Mouse (Mus musculus) kidney, postnatal 36 days (tissue): ENCODE measurements around the gene Carmil1.

Experiments
- DNase-seq, 2 experiments: peaks; one replicate each; pipeline ENCODE4 v3.0.0; 2021 to 2022; ENCODE audit warnings: mixed read lengths in 2 of 2

The Carmil1 gene

GRCm38 (mm10) chr13:24036150-24036549 lies 244.4 kb downstream of the Carmil1 start:
- no peak for DNase-seq

GRCm38 (mm10) chr13:24027191-24028170 lies 253.1 kb downstream of the Carmil1 start:
- DNase-seq = no peak

GRCm38 (mm10) chr13:24018515-24018914 lies 262.1 kb downstream of the Carmil1 start:
- DNase-seq = no peak

DNA sequence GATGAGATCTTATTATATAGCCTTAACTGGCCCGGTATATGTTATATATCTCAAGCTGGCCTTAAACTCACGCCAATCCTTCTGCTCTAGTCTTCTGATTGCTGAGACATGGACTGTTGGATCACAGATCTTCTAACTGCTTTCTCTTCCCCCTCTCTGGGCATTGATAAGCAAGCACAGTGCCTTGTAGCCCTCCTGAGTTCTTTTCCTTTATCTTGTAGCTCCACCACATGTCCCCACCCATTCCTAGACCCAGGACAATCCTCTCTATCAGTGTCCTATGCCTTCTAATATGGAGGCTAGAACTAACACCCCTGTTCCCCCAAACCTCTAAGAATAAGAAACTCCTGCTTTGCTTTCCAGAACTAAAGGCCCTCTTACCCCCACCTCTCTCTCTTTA lies 275.1 kb downstream of the Carmil1 start:
- no peak for DNase-seq

GRCm38 (mm10) chr13:24001797-24002196 lies 278.8 kb downstream of the Carmil1 start:
- no peak for DNase-seq

DNA sequence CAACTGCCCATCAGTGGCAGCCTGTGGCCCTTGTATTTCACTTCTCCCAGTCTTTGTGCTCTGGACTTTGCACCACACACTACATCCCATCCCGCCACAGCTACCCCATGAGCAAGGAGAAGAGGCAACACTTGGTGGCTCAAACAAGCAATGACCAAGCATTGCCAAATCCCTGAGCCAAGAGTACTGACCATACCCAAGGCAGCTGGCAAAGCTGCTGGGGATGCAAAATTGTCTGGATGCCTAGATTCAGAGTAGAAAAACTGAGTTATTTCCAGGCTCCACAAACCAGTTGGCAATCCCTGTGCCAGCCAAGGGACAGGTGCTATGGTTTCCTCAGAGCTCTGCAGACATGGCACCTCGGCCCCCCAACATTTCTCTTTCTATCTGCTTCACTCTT lies 279.5 kb downstream of the Carmil1 start:
- DNase-seq = no peak

DNA sequence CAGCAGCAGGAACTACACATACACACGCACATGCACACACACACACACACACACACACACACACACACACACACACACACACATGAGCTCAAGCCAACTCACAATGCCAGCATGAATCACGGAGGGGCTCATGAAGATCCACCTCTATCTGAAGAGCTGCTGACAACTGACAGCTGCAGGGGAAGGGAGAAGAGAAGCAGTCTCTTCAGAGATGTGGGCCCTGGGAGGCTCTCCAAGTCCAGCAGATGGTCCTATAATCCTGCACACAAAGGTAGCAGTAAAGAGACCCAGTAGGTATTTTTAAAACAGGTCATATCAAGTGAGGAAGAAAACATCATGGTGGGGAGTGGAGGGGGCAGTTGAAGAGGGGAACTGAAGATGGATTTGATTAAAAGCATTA lies 281.8 kb downstream of the Carmil1 start:
- DNase-seq = no peak

DNA sequence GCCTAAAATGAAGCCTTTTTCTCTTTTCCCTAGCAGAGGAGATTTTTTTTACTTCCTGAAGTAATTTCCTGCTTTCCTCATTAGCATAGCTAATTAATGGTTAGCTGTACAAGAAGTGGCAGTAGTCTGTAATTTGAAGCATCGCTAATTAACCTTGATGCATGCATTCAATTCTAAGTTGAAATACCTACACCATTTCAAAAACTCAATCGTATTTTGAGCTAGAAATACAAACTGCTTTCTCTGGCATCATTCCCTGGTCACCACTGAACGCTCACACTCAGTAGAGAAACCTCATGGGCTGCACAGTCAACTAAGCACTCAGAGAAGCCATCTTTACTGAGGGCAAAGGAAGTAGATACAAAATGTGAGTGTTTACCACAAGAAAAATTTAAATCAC lies 285.8 kb downstream of the Carmil1 start:
- DNase-seq = no peak

DNA sequence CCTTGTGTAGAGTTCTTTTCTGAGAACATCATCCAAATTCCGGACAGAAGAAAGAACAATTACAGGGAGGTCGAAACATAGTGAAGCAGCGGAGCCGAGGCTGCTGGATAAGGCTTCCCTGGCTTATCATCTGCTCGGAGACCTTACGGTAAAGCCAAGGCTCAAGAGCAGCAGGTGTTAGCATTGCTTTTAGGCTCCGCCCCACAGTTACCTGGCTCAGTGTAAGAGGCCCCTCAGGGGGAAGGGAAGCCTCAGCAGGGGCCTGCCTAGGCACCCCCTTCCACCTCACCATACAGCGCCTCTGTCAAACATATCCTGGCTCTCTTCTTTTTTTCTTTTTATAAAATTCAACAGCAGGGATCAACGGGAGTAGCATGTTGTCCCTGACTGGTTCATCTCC lies 286.6 kb downstream of the Carmil1 start:
- no peak for DNase-seq

GRCm38 (mm10) chr13:23990928-23991327 lies 289.7 kb downstream of the Carmil1 start, which contains the start of gene Scgn:
Gene Scgn, minus strand, starts transcription at chr13:23991214.
- DNase-seq = peak; percentile 67 to 89

DNA sequence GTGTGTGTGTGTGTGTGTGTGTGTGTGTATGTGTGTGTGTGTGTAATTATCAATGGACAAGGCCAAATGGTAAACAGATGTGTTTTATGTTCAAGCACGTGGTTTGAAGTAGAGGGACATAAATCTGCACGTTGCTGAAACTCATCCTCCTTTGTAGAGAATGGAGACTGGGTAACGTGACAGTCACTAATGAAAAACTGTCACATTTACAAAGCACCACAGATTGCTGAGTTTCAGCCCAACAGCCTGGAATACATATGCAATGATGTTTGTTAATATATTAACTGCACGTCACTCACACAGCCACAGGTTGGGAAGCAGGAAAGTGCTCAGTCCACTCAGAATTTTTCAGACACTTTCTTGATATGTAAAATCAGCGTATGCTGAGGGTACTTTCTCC lies 290.1 kb downstream of the Carmil1 start:
- no peak for DNase-seq

DNA sequence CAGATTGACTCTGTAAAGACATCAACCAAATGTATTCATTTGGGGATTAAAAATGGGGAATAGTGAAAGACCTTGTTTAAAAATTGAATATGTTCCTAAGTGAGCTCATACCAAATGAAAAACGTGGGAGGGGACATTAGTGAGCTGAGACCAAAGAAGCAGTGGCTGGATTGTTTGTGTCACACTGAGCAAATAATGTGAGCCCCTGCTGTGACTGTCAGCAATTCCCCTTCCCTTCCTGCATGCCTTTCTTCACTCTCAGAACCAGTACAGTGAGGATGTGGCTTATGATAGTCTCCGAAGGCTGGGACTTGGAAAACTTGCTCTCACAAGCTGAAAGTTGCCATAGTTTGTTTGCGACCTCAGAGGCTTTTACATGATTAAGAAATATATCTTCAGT lies 295.5 kb downstream of the Carmil1 start:
- no peak for DNase-seq

- DNase-seq = no peak
Observed at GRCm38 (mm10) chr13:23972271-23972670, 308.3 kb downstream of the Carmil1 start.

GRCm38 (mm10) chr13:23971870-23972269 lies 308.7 kb downstream of the Carmil1 start:
- no peak for DNase-seq

- no peak for DNase-seq
Observed at GRCm38 (mm10) chr13:23964909-23965308, 315.7 kb downstream of the Carmil1 start.
